Mouse (Mus musculus) thymus, adult 2 months (tissue): ENCODE measurements around the gene Pccb.

ENCODE experiments used
- CTCF ChIP-seq: fragments of 200-500 bp; IDR thresholded peaks from 2 replicates; pipeline ENCODE4 v1.5.1; 2012; ENCODE audit warnings: mild to moderate bottlenecking, control low read depth, low read length, moderate library complexity, borderline replicate concordance; ENCODE audit not compliant: control insufficient read depth, poor library complexity, insufficient read depth; ENCODE audit errors: extremely low read depth
- POLR2A ChIP-seq: fragments of 200-500 bp; IDR thresholded peaks from 2 replicates; pipeline ENCODE4 v1.6.1; 2012; ENCODE audit warnings: mild to moderate bottlenecking, low read length, control low read depth, moderate library complexity; ENCODE audit not compliant: control insufficient read depth, poor library complexity, insufficient read depth; ENCODE audit errors: extremely low read depth

DNA sequence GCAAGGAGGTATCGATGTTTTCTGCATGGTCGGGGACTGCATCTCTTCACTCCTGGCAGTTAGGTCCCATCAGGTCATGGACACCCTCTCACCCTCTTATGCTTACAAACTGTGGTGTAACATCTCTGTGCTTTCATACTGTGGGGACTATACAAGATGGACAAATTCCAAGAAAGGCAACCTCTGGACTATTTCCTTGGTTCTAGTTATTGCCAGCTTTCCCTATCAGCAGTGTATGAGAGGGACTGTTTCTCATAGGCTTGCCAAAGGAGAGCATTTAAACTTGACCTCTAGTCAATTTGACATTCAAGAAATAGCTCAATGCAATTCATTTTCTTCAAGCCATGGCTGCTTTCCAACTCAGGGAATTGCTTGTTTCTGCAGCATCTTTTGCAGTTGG, 43.4 kb downstream of the Pccb start:
- TF ChIP-seq CTCF = no peak
- TF ChIP-seq POLR2A = no peak
